Mouse (Mus musculus): ENCODE results near the gene Vmn1r167. TPM values are rescaled to one million over a fixed set of nuclear protein-coding genes. Genes with fewer than 3 reads are reported as not detected.
"Not testable (repeated sequence)": the region's sequence is repeated elsewhere in the genome, so short reads cannot be mapped to it uniquely, and the experiment has no call there.

Gene Vmn1r167
- not detected in 2 replicates for polyA plus RNA-seq (2015; fragmentation: Nextera tagmentation; extraction: Ambion mirVana)

DNA sequence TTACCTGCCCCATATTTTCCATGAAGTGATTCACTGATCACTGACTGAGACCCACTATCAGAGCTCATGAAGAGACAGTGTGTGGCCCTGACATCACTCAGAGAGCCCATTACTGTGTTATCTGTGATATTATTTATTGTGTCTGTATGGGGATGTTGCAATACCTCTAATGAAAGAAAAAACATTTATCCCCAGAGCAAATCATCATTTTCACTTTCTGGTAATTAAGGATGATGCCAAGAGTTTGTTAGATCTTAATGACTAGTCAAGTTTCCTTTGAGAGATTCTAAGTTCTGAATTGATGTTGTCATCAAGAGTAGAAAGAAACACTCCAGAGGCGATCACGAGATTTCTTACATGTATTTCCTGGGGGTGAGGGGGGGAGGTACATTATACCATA, at the start of gene Vmn1r167:
Gene Vmn1r167, minus strand, starts transcription at position 101 of the 400 bp plus-strand sequence.
- not testable (repeated sequence) for H3K9ac ChIP-seq; H3K27ac ChIP-seq; H3K4me1 ChIP-seq; H3K36me3 ChIP-seq; H3K4me2 ChIP-seq; H3K9me3 ChIP-seq; ATAC-seq (ENCODE audit: insufficient number of reproducible peaks, low FRiP score, low TSS enrichment, low read depth); H3K4me3 ChIP-seq; H3K27me3 ChIP-seq
- 88% methylated on average over 2 of the region's 2 CpGs for WGBS

DNA sequence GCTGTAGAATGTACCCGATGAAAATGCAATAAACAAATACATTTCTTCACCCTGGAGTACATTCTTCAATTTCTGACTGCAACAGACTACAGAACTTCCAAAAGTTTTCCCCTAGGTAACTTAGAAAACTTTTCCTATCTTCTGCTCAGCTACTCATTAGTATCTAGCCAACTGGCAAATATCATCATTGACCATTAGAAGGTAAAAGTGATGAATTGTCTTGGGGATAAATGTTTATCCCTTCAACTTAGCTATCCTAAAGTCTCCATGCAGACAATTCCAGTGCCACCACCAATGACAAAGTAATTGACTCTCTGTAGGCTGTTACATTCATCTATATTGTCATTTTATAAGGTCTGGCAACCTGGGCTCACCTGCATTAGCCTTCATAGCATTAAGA, 32.4 kb upstream of the Vmn1r167 start, which contains the start of gene Vmn1r168:
Gene Vmn1r168, plus strand, starts transcription at position 301 of the 400 bp plus-strand sequence.
- no CpG with 5 or more reads among the region's 1 CpGs for WGBS
- not testable (repeated sequence) for H3K4me3 ChIP-seq; H3K4me1 ChIP-seq; ATAC-seq (ENCODE audit: insufficient number of reproducible peaks, low FRiP score, low TSS enrichment, low read depth); H3K9ac ChIP-seq; H3K36me3 ChIP-seq; H3K27ac ChIP-seq; H3K9me3 ChIP-seq; H3K4me2 ChIP-seq; H3K27me3 ChIP-seq

DNA sequence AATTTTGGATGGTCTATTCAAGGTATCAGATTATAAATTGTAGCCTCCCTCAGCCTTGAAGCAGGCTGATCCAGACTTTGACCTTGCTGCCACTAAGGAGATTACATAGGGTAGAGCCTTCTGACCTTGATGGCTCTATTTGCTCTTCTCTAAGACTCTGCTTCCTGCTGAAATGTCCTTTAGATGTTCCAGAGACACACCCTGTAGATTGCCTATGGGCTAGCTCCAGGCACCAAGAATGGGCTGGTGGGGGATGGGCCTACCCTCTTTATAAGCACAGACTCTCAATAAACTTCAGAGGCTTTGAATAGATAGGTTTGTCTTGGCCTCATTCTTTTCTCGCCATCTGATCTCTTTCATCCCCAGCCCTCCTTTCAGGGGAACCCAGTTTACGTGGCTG, 34.1 kb downstream of the Vmn1r167 start:
- not testable (repeated sequence) for H3K36me3 ChIP-seq; H3K9ac ChIP-seq; ATAC-seq (ENCODE audit: insufficient number of reproducible peaks, low FRiP score, low TSS enrichment, low read depth); H3K9me3 ChIP-seq; H3K4me2 ChIP-seq; H3K4me1 ChIP-seq; H3K27me3 ChIP-seq; H3K27ac ChIP-seq; H3K4me3 ChIP-seq
- 69% methylated on average over 2 of the region's 2 CpGs for WGBS

- not testable (repeated sequence) for ATAC-seq (ENCODE audit: insufficient number of reproducible peaks, low FRiP score, low TSS enrichment, low read depth); H3K27ac ChIP-seq; H3K27me3 ChIP-seq; H3K4me1 ChIP-seq; H3K4me3 ChIP-seq; H3K9ac ChIP-seq; H3K36me3 ChIP-seq; H3K4me2 ChIP-seq
- whole genome bisulfite sequencing: 69% methylated on average over 3 of the region's 3 CpGs
- peaks cover 10% of the 10 kb centered on the region; the same call in 1 of the 2 replicates for H3K9me3 ChIP-seq
These were observed 36.2 kb downstream of the Vmn1r167 start for GRCm38 (mm10) chr7:23470832-23471231.

- not testable (repeated sequence) for H3K27ac ChIP-seq; ATAC-seq (ENCODE audit: insufficient number of reproducible peaks, low FRiP score, low TSS enrichment, low read depth); H3K4me1 ChIP-seq; H3K4me3 ChIP-seq; H3K4me2 ChIP-seq; H3K9ac ChIP-seq; H3K27me3 ChIP-seq; H3K36me3 ChIP-seq
- H3K9me3 ChIP-seq: peaks cover 11% of the 10 kb centered on the region; the same call in 1 of the 2 replicates
- WGBS: 76% methylated on average over 3 of the region's 3 CpGs
These were observed 36.8 kb downstream of the Vmn1r167 start for GRCm38 (mm10) chr7:23470201-23470600.

Other genes with a start within 250 kb of the Vmn1r167 start
- gene Gm6902, start 228.3 kb downstream of the Vmn1r167 start, polyA plus RNA-seq (2015; fragmentation: Nextera tagmentation; extraction: Ambion mirVana): not detected in 2 replicates
- not detected in 2 replicates for gene Nlrp4e, start 206.0 kb downstream of the Vmn1r167 start, polyA plus RNA-seq (2015; fragmentation: Nextera tagmentation; extraction: Ambion mirVana)
- gene Nlrp5, start 121.3 kb downstream of the Vmn1r167 start, polyA plus RNA-seq (2015; fragmentation: Nextera tagmentation; extraction: Ambion mirVana): 0.08 and 0.09 TPM in 2 replicates
- gene Vmn1r168, start 32.5 kb upstream of the Vmn1r167 start, polyA plus RNA-seq (2015; fragmentation: Nextera tagmentation; extraction: Ambion mirVana): not detected in 2 replicates
- gene Vmn1r169, start 68.3 kb upstream of the Vmn1r167 start, polyA plus RNA-seq (2015; fragmentation: Nextera tagmentation; extraction: Ambion mirVana): not detected in 2 replicates
- gene Vmn1r170, start 99.0 kb upstream of the Vmn1r167 start, polyA plus RNA-seq (2015; fragmentation: Nextera tagmentation; extraction: Ambion mirVana): not detected in 2 replicates
- gene Vmn1r171, start 123.5 kb upstream of the Vmn1r167 start, polyA plus RNA-seq (2015; fragmentation: Nextera tagmentation; extraction: Ambion mirVana): not detected in 2 replicates
- not detected in 2 replicates for gene Vmn1r172, start 151.1 kb upstream of the Vmn1r167 start, polyA plus RNA-seq (2015; fragmentation: Nextera tagmentation; extraction: Ambion mirVana)
- gene Vmn1r173, start 193.5 kb upstream of the Vmn1r167 start, polyA plus RNA-seq (2015; fragmentation: Nextera tagmentation; extraction: Ambion mirVana): not detected in 2 replicates
- not detected in 2 replicates for gene Vmn1r174, start 245.1 kb upstream of the Vmn1r167 start, polyA plus RNA-seq (2015; fragmentation: Nextera tagmentation; extraction: Ambion mirVana)

All from limb, embryonic 15.5 days (tissue).